Mouse (Mus musculus) brain, embryonic 14.5 days (tissue): ENCODE data around the gene Htatsf1.

Source experiments
- CTCF ChIP-seq: fragments of 200-500 bp; IDR thresholded peaks from 2 replicates; pipeline ENCODE4 v1.5.1; 2012; ENCODE audit warnings: inconsistent platforms, mild to moderate bottlenecking, moderate library complexity, borderline replicate concordance; ENCODE audit not compliant: insufficient read depth, insufficient read length; ENCODE audit errors: extremely low read depth
- POLR2A ChIP-seq: fragments of 200-500 bp; IDR thresholded peaks from 2 replicates; pipeline ENCODE4 v1.6.1; 2012; ENCODE audit warnings: mild to moderate bottlenecking, inconsistent platforms, borderline replicate concordance; ENCODE audit not compliant: poor library complexity, insufficient read depth, insufficient read length, severe bottlenecking; ENCODE audit errors: extremely low read depth

DNA sequence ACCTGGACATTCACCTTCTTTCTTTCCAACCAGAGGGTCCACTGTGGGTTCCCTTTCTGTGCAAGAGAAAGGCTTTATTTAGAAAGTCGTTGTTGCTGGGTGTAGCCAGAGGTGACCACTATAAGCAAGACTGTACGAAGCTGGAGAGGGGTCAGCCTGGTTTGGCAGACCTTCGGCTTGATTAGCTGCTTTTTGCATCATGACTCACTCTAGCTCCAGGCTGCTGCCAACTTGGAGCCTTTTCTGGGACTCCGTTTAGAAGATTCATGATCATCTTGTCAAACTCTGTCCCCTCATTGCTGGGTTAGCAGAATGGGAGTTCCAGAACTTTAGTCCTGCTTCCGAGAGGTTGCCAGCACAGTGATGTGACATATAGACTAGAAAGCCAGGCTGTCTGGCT is 28.1 kb downstream of the Htatsf1 start:
- TF ChIP-seq CTCF (no peak), POLR2A (no peak)
